Mouse (Mus musculus) cortical plate, adult 2 months (tissue): ENCODE results near the gene Olfr427. TPM values are rescaled to one million over a fixed set of nuclear protein-coding genes. Genes with fewer than 3 reads are reported as not detected.

ENCODE experiments used
- H3K27ac ChIP-seq: fragments of 200-500 bp; 2 replicates; pipeline ENCODE4 v1.5.1; 2012; ENCODE audit warnings: low read length, control low read depth, inconsistent platforms; ENCODE audit not compliant: insufficient read depth
- H3K4me1 ChIP-seq: fragments of 200-500 bp; 2 replicates; pipeline ENCODE4 v1.6.1; 2011; ENCODE audit warnings: low read length; ENCODE audit not compliant: control insufficient read depth, insufficient read depth
- H3K4me3 ChIP-seq: fragments of 200-500 bp; 2 replicates; pipeline ENCODE4 v1.5.1; 2011; ENCODE audit warnings: mild to moderate bottlenecking, low read length, control low read depth; ENCODE audit not compliant: insufficient read depth
- CTCF ChIP-seq: fragments of 200-500 bp; IDR thresholded peaks from 2 replicates; pipeline ENCODE4 v1.5.1; 2011; ENCODE audit warnings: mild to moderate bottlenecking, control low read depth, low read length; ENCODE audit not compliant: insufficient read depth; ENCODE audit errors: extremely low read depth
- POLR2A ChIP-seq: fragments of 200-500 bp; IDR thresholded peaks from 2 replicates; pipeline ENCODE4 v1.6.1; 2011; ENCODE audit warnings: mild to moderate bottlenecking, low read length, control low read depth; ENCODE audit not compliant: insufficient read depth; ENCODE audit errors: extremely low read depth
- polyA plus RNA-seq: library from polyadenylated mRNA; depleted of rRNA; stranded (reverse); fragments of >200 nt; gene quantifications from 2 replicates; pipeline ENCODE4 v1.2.3, GENCODE M21; 2012; rRNA removed

Gene Olfr427
- polyA plus RNA-seq, 1 experiment = not detected

DNA sequence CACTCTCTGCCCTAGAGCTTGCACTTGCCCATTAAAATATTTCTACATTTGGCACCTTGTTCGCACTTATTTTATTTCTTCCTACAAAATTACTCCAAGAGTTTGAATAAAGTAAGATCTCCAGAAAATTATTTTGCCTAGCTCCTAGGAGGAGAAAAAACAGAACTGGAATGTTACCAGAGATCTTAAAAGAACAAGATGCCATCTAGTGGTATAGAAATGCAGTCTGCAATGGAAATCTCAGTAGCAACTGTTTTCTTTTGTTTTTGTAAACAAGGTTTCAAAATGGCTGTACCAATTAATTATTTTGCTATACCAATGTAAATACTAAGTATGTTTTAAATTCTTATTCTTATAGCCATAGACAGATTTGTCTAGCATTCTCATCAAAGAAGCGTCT lies 7.0 kb downstream of the Olfr427 start:
- no peak overlapping the region for H3K27ac ChIP-seq
- no peak for TF ChIP-seq POLR2A
- no peak for TF ChIP-seq CTCF
- no peaks in the 10 kb centered on the region for H3K4me1 ChIP-seq
- H3K4me3 ChIP-seq = no peak overlapping the region

DNA sequence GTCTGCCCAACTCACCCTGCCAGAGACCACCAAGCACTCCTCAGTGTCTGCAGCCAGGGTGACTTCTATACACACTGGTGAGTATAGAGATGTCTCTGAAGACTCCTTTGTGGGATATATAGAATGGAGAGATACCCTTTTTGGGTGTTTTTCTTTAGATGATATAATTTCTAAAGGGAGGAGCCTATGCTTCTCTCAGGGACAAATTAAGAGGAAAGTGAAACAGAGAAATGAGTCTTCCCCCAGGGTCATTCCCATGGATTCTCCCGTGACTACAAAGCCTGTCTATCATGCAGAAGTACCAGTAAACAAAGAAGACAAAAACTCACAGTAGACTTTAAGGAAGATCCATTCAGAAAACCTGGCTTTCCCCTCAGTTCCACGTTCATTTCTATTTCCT lies 24.4 kb downstream of the Olfr427 start, which contains the start of gene Olfr231:
Gene Olfr231, minus strand, starts transcription at position 101 of the 400 bp plus-strand sequence.
- Histone ChIP-seq H3K4me1 (no peaks in the 10 kb centered on the region), H3K27ac (no peak within 1 kb of the TSS), H3K4me3 (no peak within 1 kb of the TSS)
- no peak for TF ChIP-seq POLR2A
- no peak for TF ChIP-seq CTCF

DNA sequence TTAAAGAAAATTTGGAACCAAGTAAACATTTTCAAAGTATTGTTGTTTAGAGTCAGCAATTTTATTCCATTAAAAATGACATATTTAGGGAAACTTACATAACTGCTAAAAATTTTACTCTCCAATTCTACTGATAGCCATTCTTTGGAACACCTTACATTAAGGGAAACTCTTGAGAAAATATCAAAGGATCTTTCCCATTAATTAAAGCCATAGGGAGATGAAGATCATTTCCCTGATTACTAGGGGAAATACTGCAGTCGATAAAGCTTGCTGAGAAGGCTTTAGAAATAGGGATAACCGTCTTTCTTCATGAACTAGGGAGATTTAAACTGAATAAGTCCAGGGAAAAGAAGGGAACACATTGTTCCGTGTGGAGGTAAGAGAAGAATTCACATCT lies 34.5 kb downstream of the Olfr427 start, which contains the start of gene Olfr424:
Gene Olfr424, plus strand, starts transcription at position 301 of the 400 bp plus-strand sequence.
- TF ChIP-seq CTCF (no peak), POLR2A (no peak)
- Histone ChIP-seq H3K4me3 (no peak within 1 kb of the TSS), H3K4me1 (no peaks in the 10 kb centered on the region), H3K27ac (no peak within 1 kb of the TSS)

DNA sequence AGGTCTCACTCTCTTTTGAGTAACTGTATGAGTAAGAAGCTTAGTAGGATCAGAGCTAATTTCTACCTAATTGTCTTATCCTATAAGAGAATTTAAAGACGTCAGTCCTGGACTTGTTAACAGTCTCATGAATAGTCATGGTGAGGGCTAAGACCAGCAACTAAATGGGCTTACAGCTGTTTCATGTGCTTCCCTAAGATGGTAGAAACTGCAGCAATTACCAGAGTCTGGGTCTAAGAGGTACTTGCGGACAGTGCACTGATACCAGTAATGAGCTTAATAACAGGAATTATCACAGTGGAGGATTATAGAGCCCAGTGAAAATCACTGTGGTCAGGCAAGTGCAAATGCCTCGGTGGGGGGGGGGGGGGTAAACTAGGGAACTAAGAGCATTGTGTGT lies 35.3 kb downstream of the Olfr427 start:
- no peak for TF ChIP-seq CTCF
- no peak for TF ChIP-seq POLR2A
- no peak overlapping the region for H3K4me3 ChIP-seq
- no peak overlapping the region for H3K27ac ChIP-seq
- no peaks in the 10 kb centered on the region for H3K4me1 ChIP-seq

DNA sequence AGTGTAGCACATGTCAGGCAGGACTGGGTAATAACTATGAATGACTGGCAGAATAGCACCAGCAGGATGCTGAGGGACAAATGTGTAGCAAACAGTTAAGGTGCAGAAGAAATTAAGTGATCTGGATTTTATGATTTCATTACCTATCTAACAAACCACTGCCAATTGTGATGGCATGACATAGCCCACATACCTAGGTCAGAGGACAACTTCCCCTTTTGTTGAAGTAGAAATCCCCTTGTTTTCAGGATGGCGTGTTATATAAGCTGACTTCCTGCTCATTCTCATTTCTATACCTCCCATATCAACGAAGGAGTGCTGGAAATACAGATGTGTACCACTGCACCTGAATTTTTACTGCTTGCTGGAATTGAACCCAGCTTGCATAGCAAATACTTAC lies 44.7 kb downstream of the Olfr427 start:
- Histone ChIP-seq H3K27ac (no peak overlapping the region), H3K4me3 (no peak overlapping the region), H3K4me1 (no peaks in the 10 kb centered on the region)
- no peak for TF ChIP-seq POLR2A
- TF ChIP-seq CTCF = no peak

DNA sequence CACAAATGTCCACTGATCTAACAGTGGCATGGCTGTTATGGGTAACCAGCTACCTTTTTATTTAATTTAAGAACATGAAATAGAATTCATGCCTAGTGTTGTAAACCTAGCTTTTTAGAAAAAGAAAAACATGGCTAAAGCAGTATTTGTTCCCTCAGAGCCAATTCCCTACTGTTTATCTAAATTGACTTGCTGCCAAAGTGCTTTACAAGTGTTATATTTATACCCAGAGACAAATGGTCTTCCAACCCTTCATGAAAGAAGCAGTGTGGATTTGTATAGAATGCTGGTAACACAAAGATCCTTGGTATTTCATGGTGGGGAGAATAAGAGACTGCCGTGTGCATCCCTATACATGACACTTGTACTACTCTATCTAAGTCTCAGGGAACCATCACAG lies 50.0 kb downstream of the Olfr427 start:
- H3K27ac ChIP-seq = no peak overlapping the region
- H3K4me3 ChIP-seq = no peak overlapping the region
- TF ChIP-seq POLR2A = no peak
- TF ChIP-seq CTCF = no peak
- no peaks in the 10 kb centered on the region for H3K4me1 ChIP-seq

DNA sequence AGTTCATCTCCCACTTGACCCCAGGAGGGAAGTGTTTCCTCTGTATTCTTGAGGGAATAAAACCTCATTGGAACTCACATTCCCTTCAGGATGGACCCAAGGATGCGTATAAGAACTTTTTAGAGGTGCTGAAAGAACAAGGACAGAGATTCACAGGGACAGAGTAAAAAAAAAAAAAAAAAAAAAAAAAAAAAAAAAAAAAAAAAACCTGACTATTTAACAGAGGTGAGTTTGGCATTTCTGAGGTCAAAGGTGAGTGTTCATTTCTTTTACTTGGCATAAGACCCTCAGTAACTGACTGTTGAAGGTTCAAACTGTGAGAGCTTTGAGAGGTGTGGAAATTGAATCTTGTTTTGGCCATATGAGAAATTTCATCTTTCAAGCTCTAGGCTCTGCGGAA lies 52.6 kb downstream of the Olfr427 start:
- TF ChIP-seq CTCF (no peak), POLR2A (no peak)
- Histone ChIP-seq H3K4me3 (no peak overlapping the region), H3K27ac (no peak overlapping the region), H3K4me1 (no peaks in the 10 kb centered on the region)

Other genes starting within 250 kb of the Olfr427 start
- 0.13 and 0.21 TPM in 2 replicates for gene Ifi211, start 183.8 kb upstream of the Olfr427 start, polyA plus RNA-seq
- gene Mndal, start 154.4 kb upstream of the Olfr427 start, polyA plus RNA-seq = 1.8 and 2.7 TPM in 2 replicates
- gene Ifi203, start 154.2 kb upstream of the Olfr427 start, polyA plus RNA-seq = 1.0 and 1.1 TPM in 2 replicates
- not detected in 2 replicates for gene Ifi202b, start 114.1 kb upstream of the Olfr427 start, polyA plus RNA-seq
- gene Ifi205, start 65.1 kb upstream of the Olfr427 start, polyA plus RNA-seq = 0.04 TPM in 1 of 2 replicates, not detected in the other
- gene Olfr433, start 56.2 kb upstream of the Olfr427 start, polyA plus RNA-seq = not detected in 2 replicates
- not detected in 2 replicates for gene Olfr432, start 47.7 kb upstream of the Olfr427 start, polyA plus RNA-seq
- not detected in 2 replicates for gene Olfr430, start 30.3 kb upstream of the Olfr427 start, polyA plus RNA-seq
- gene Olfr429, start 12.6 kb upstream of the Olfr427 start, polyA plus RNA-seq = not detected in 2 replicates
- gene Olfr231, start 24.3 kb downstream of the Olfr427 start, polyA plus RNA-seq = not detected in 2 replicates
- not detected in 2 replicates for gene Olfr424, start 34.6 kb downstream of the Olfr427 start, polyA plus RNA-seq
- gene Olfr420, start 58.7 kb downstream of the Olfr427 start, polyA plus RNA-seq = not detected in 2 replicates
- gene Spta1, start 75.9 kb downstream of the Olfr427 start, polyA plus RNA-seq = not detected in 2 replicates
- not detected in 2 replicates for gene Olfr419, start 155.2 kb downstream of the Olfr427 start, polyA plus RNA-seq
- not detected in 2 replicates for gene Mptx1, start 233.6 kb downstream of the Olfr427 start, polyA plus RNA-seq